Mouse (Mus musculus) kidney, postnatal 0 days (tissue): ENCODE data around the gene Capn1. TPM values are rescaled to one million over a fixed set of nuclear protein-coding genes. Genes with fewer than 3 reads are reported as not detected.

Experiments
- ATAC-seq: fragments of 200-750 bp; cut with Nextera tagmentation; replicated peaks from 2 replicates; pipeline ENCODE4 v1.8.0; 2017; ENCODE audit warnings: low read depth, moderate number of reproducible peaks, moderate TSS enrichment, moderate library complexity; ENCODE audit not compliant: low FRiP score
- DNase-seq: peaks from one replicate; pipeline ENCODE4 v3.0.0-alpha.2; 2016; ENCODE audit warnings: low spot score
- H3K27ac ChIP-seq: fragments of 300-500 bp; sonication (generic); 2 replicates; pipeline ENCODE4 v1.5.1; 2014; ENCODE audit warnings: mild to moderate bottlenecking
- H3K27me3 ChIP-seq: fragments of 300-500 bp; sonication (generic); 2 replicates; pipeline ENCODE4 v1.6.1; 2014; ENCODE audit warnings: low read length, mixed read lengths; ENCODE audit not compliant: insufficient read depth
- H3K36me3 ChIP-seq: fragments of 300-500 bp; sonication (generic); 2 replicates; pipeline ENCODE4 v1.6.1; 2014; ENCODE audit warnings: low read length, mixed read lengths; ENCODE audit not compliant: insufficient read depth
- H3K4me1 ChIP-seq: fragments of 300-500 bp; sonication (generic); replicated peaks from 2 replicates; pipeline ENCODE4 v1.6.1; 2014; ENCODE audit warnings: antibody characterized with exemption, low read length, mixed read lengths; ENCODE audit not compliant: insufficient read depth
- H3K4me2 ChIP-seq: fragments of 300-500 bp; sonication (generic); 2 replicates; pipeline ENCODE4 v1.6.1; 2014; ENCODE audit warnings: mild to moderate bottlenecking, low read length, moderate library complexity, mixed read lengths
- H3K4me3 ChIP-seq: fragments of 300-500 bp; sonication (generic); replicated peaks from 2 replicates; pipeline ENCODE4 v1.5.1; 2014; ENCODE audit warnings: low read depth, low read length
- H3K9ac ChIP-seq: fragments of 300-500 bp; sonication (generic); 2 replicates; pipeline ENCODE4 v1.6.1; 2014; ENCODE audit warnings: low read depth, low read length
- H3K9me3 ChIP-seq: fragments of 300-500 bp; sonication (generic); replicated peaks from 2 replicates; pipeline ENCODE4 v1.6.1; 2016; ENCODE audit warnings: low read length, inconsistent platforms, mixed read lengths
- CTCF ChIP-seq: IDR thresholded peaks from 2 replicates; pipeline ENCODE4 v1.5.1; 2016; ENCODE audit warnings: antibody characterized with exemption, low read depth, mild to moderate bottlenecking, moderate library complexity
- WGBS: fragments of 180-500 bp; shearing (Covaris S2); extraction: QIAGEN DNeasy Blood & Tissue Kit; methylation state at CpG from one replicate; pipeline ENCODE4 v1.1.7; 2014; 5-methylcytosine and 5-hydroxymethylcytosine counted together
- microRNA-seq: library from miRNA; unstranded; fragments of <30 nt; microRNA quantifications from one replicate; pipeline ENCODE4, GENCODE M21; 2016
- polyA plus RNA-seq: library from polyadenylated mRNA; unstranded; fragments of >200 nt; fragmentation: Nextera tagmentation; extraction: Ambion mirVana; gene quantifications from 2 replicates; pipeline ENCODE4 v1.2.1, GENCODE M21; 2015

The Capn1 gene
- polyA plus RNA-seq, 1 experiment from 2014 or later: 13.5 TPM

- DNase-seq: peak; percentile 89
- H3K27ac ChIP-seq: peak overlapping the region; percentile 60
- peaks cover 25% of the 10 kb centered on the region; the same call in 1 of the 2 replicates for H3K36me3 ChIP-seq
Measured at GRCm38 (mm10) chr19:5945027-5945426, 70.7 kb downstream of the Capn1 start.

GRCm38 (mm10) chr19:5944145-5944544 is 71.6 kb downstream of the Capn1 start:
- H3K9ac ChIP-seq: no peak overlapping the region
- WGBS: 59% methylated on average over 8 of the region's 8 CpGs
- H3K4me2 ChIP-seq: no peak overlapping the region
- no peak for TF ChIP-seq CTCF
- no peaks in the 10 kb centered on the region for H3K27me3 ChIP-seq
- ATAC-seq (no peak), DNase-seq (no peak)
- H3K9me3 ChIP-seq: no peaks in the 10 kb centered on the region
- H3K4me1 ChIP-seq: peaks cover 33% of the 10 kb centered on the region
- peak overlapping the region; percentile 60; the same call in 1 of the 2 replicates for H3K27ac ChIP-seq
- 0 out of 2 replicates have a peak, but pooled peaks cover 22% of the 10 kb centered on the region for H3K36me3 ChIP-seq
- no peak overlapping the region for H3K4me3 ChIP-seq

More at GRCm38 (mm10) chr19:5945027-5945426, 70.7 kb downstream of the Capn1 start:
- Histone ChIP-seq H3K4me2 (no peak overlapping the region), H3K4me3 (no peak overlapping the region), H3K9me3 (no peaks in the 10 kb centered on the region), H3K4me1 (peaks cover 29% of the 10 kb centered on the region), H3K27me3 (no peaks in the 10 kb centered on the region), H3K9ac (no peak overlapping the region)
- TF ChIP-seq CTCF: no peak
- WGBS: 40% methylated on average over 7 of the region's 7 CpGs
- peak; percentile 75 for ATAC-seq

- H3K36me3 ChIP-seq: 0 out of 2 replicates have a peak, but pooled peaks cover 15% of the 10 kb centered on the region
Measured at GRCm38 (mm10) chr19:5943404-5943803, 72.3 kb downstream of the Capn1 start.

GRCm38 (mm10) chr19:5942581-5942980 is 73.1 kb downstream of the Capn1 start:
- H3K4me2 ChIP-seq: no peak overlapping the region
- no peaks in the 10 kb centered on the region for H3K27me3 ChIP-seq
- peaks cover 40% of the 10 kb centered on the region for H3K4me1 ChIP-seq
- H3K4me3 ChIP-seq: no peak overlapping the region
- no peak for TF ChIP-seq CTCF
- ATAC-seq (no peak), DNase-seq (no peak)
- 0 out of 2 replicates have a peak, but pooled peaks cover 12% of the 10 kb centered on the region for H3K36me3 ChIP-seq
- 96% methylated on average over 7 of the region's 7 CpGs for WGBS
- no peak overlapping the region for H3K9ac ChIP-seq
- no peaks in the 10 kb centered on the region for H3K9me3 ChIP-seq
- no peak overlapping the region for H3K27ac ChIP-seq

More at GRCm38 (mm10) chr19:5943404-5943803, 72.3 kb downstream of the Capn1 start:
- Histone ChIP-seq H3K4me2 (no peak overlapping the region), H3K9ac (no peak overlapping the region), H3K4me1 (peaks cover 33% of the 10 kb centered on the region), H3K27ac (no peak overlapping the region), H3K4me3 (no peak overlapping the region), H3K27me3 (no peaks in the 10 kb centered on the region), H3K9me3 (no peaks in the 10 kb centered on the region)
- ATAC-seq: no peak
- no peak for DNase-seq
- 92% methylated on average over 15 of the region's 15 CpGs for WGBS
- no peak for TF ChIP-seq CTCF

GRCm38 (mm10) chr19:5940656-5941055 is 75.0 kb downstream of the Capn1 start:
- peaks cover 40% of the 10 kb centered on the region for H3K4me1 ChIP-seq
- H3K9ac ChIP-seq: no peak overlapping the region
- no peaks in the 10 kb centered on the region for H3K9me3 ChIP-seq
- ATAC-seq (no peak), DNase-seq (no peak)
- H3K4me2 ChIP-seq: no peak overlapping the region
- peak overlapping the region; percentile 71; the same call in 1 of the 2 replicates for H3K27ac ChIP-seq
- H3K27me3 ChIP-seq: no peaks in the 10 kb centered on the region
- 0 out of 2 replicates have a peak, but pooled peaks cover 3% of the 10 kb centered on the region for H3K36me3 ChIP-seq
- TF ChIP-seq CTCF: no peak
- H3K4me3 ChIP-seq: no peak overlapping the region
- 75% methylated on average over 10 of the region's 10 CpGs for whole genome bisulfite sequencing

GRCm38 (mm10) chr19:5940173-5940572 is 75.5 kb downstream of the Capn1 start:
- DNase-seq (peak; percentile 87), ATAC-seq (0 out of 2 replicates have a peak, but pooled peaks have one; percentile 22)
- 0 out of 2 replicates have a peak, but pooled peaks cover 3% of the 10 kb centered on the region for H3K36me3 ChIP-seq
- no peaks in the 10 kb centered on the region for H3K9me3 ChIP-seq
- H3K27ac ChIP-seq: peak overlapping the region; percentile 71; the same call in 1 of the 2 replicates
- no peak for TF ChIP-seq CTCF
- 21% methylated on average over 4 of the region's 4 CpGs for WGBS
- H3K4me3 ChIP-seq: no peak overlapping the region
- peaks cover 40% of the 10 kb centered on the region for H3K4me1 ChIP-seq
- H3K4me2 ChIP-seq: no peak overlapping the region
- H3K27me3 ChIP-seq: no peaks in the 10 kb centered on the region
- H3K9ac ChIP-seq: no peak overlapping the region

- Histone ChIP-seq H3K27me3 (no peaks in the 10 kb centered on the region), H3K9ac (no peak overlapping the region), H3K9me3 (no peaks in the 10 kb centered on the region), H3K4me2 (no peak overlapping the region), H3K27ac (peak overlapping the region; percentile 68), H3K36me3 (0 out of 2 replicates have a peak, but pooled peaks cover 3% of the 10 kb centered on the region), H3K4me1 (peaks cover 40% of the 10 kb centered on the region), H3K4me3 (no peak overlapping the region)
- WGBS: 75% methylated on average over 5 of the region's 5 CpGs
- no peak for TF ChIP-seq CTCF
- no peak for DNase-seq
- ATAC-seq: no peak
Measured at GRCm38 (mm10) chr19:5939715-5940114, 76.0 kb downstream of the Capn1 start.

Small RNA genes within 50 kb of the gene (microRNA-seq; reads per million reads assigned to microRNA genes)
- 1.2 reads per million for gene Mir6988

Other genes starting within 250 kb of the Capn1 start
- 63.5 and 65.1 TPM in 2 replicates for gene Scyl1, start 244.5 kb downstream of the Capn1 start, polyA plus RNA-seq
- gene Frmd8, start 140.6 kb downstream of the Capn1 start, polyA plus RNA-seq: 31.6 and 35.9 TPM in 2 replicates
- 19.9 and 24.5 TPM in 2 replicates for gene Slc25a45, start 138.1 kb downstream of the Capn1 start, polyA plus RNA-seq
- gene Tigd3, start 121.7 kb downstream of the Capn1 start, polyA plus RNA-seq: 2.9 and 3.6 TPM in 2 replicates
- 108 and 109 TPM in 2 replicates for gene Dpf2, start 102.9 kb downstream of the Capn1 start, polyA plus RNA-seq
- gene Cdc42ep2, start 91.1 kb downstream of the Capn1 start, polyA plus RNA-seq: 13.2 and 14.2 TPM in 2 replicates
- gene Pola2, start 51.7 kb downstream of the Capn1 start, polyA plus RNA-seq: 39.8 and 40.6 TPM in 2 replicates
- gene Slc22a20, start 29.8 kb downstream of the Capn1 start, polyA plus RNA-seq: not detected in 2 replicates
- gene Syvn1, start 30.7 kb upstream of the Capn1 start, polyA plus RNA-seq: 25.0 and 26.8 TPM in 2 replicates
- gene Mrpl49, start 41.9 kb upstream of the Capn1 start, polyA plus RNA-seq: 66.2 and 69.0 TPM in 2 replicates
- 940 and 1,050 TPM in 2 replicates for gene Fau, start 41.9 kb upstream of the Capn1 start, polyA plus RNA-seq
- gene Znhit2, start 45.3 kb upstream of the Capn1 start, polyA plus RNA-seq: 42.3 and 47.6 TPM in 2 replicates
- 17.0 and 19.1 TPM in 2 replicates for gene Tm7sf2, start 52.5 kb upstream of the Capn1 start, polyA plus RNA-seq
- gene Vps51, start 61.3 kb upstream of the Capn1 start, polyA plus RNA-seq: 57.8 and 61.4 TPM in 2 replicates
- not detected in 2 replicates for gene Tmem262, start 64.1 kb upstream of the Capn1 start, polyA plus RNA-seq
- gene Gm28374, start 66.4 kb upstream of the Capn1 start, polyA plus RNA-seq: 0.70 and 0.84 TPM in 2 replicates
- gene Zfpl1, start 69.1 kb upstream of the Capn1 start, polyA plus RNA-seq: 71.7 and 74.3 TPM in 2 replicates
- 16.1 and 19.4 TPM in 2 replicates for gene Cdca5, start 69.1 kb upstream of the Capn1 start, polyA plus RNA-seq
- gene AC131692.1, start 78.5 kb upstream of the Capn1 start, polyA plus RNA-seq: 0.17 TPM in 1 of 2 replicates, not detected in the other
- 0.17 TPM in 2 replicates for gene Naaladl1, start 89.9 kb upstream of the Capn1 start, polyA plus RNA-seq
- 32.0 and 35.9 TPM in 2 replicates for gene Sac3d1, start 102.8 kb upstream of the Capn1 start, polyA plus RNA-seq
- 26.5 and 30.0 TPM in 2 replicates for gene Snx15, start 112.4 kb upstream of the Capn1 start, polyA plus RNA-seq
- 0.38 and 0.49 TPM in 2 replicates for gene Batf2, start 125.1 kb upstream of the Capn1 start, polyA plus RNA-seq
- 96.1 and 103 TPM in 2 replicates for gene Arl2, start 125.7 kb upstream of the Capn1 start, polyA plus RNA-seq
- gene Majin, start 168.5 kb upstream of the Capn1 start, polyA plus RNA-seq: not detected in 2 replicates
- 1.6 and 2.1 TPM in 2 replicates for gene Gpha2, start 210.5 kb upstream of the Capn1 start, polyA plus RNA-seq
- gene Ppp2r5b, start 220.0 kb upstream of the Capn1 start, polyA plus RNA-seq: 19.9 and 20.4 TPM in 2 replicates
- gene Atg2a, start 225.8 kb upstream of the Capn1 start, polyA plus RNA-seq: 7.0 and 7.8 TPM in 2 replicates